Mouse (Mus musculus) bone marrow macrophage, adult 2 months (primary cell): ENCODE measurements at regions not wholly inside any gene's neighbourhood (a gene's known extent, or its start where the extent isn't known, plus 50 kb on each side); places are given as distances from the start of the nearest gene placed in this dataset.

Experiments used
- CTCF ChIP-seq: IDR thresholded peaks from 2 replicates; pipeline ENCODE4 v1.5.1; 2012; ENCODE audit warnings: low read depth, mild to moderate bottlenecking, low read length, moderate library complexity
- POLR2A ChIP-seq: IDR thresholded peaks from 2 replicates; pipeline ENCODE4 v1.6.1; 2012; ENCODE audit warnings: mild to moderate bottlenecking, low read depth, low read length, borderline replicate concordance

DNA sequence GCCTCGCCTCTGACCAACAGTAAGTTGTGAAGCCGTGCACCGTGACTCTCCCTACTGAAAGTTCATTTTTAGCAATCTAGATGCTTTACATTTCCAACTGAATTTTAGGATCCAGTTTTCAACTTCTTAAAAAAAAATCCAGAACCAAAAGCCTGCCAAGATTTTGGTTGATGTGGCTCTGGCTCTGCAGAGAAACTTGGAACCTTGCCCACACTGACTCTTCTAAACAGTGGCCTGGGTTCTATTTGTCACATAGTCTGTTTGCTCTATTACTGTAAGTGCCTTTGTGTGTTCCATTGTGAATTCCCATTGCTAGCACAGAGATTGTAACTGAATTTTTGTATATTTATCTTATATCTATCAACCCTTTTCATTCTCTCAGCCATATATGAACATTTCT is 140.8 kb downstream of the Thbs2 start:
- TF ChIP-seq POLR2A (no peak), CTCF (no peak)
